Mouse (Mus musculus) megakaryocyte, embryonic 14.5 days (primary cell): ENCODE measurements around the gene Mob3b.

ENCODE experiments used
- FLI1 ChIP-seq: IDR thresholded peaks from 2 replicates; pipeline ENCODE4 v1.6.1; 2012; ENCODE audit warnings: low read length, inconsistent platforms, mixed read lengths
- GATA1 ChIP-seq: IDR thresholded peaks from 3 replicates; pipeline ENCODE4 v1.6.1; 2012; ENCODE audit warnings: mixed read lengths, low read length, inconsistent platforms, borderline replicate concordance

DNA sequence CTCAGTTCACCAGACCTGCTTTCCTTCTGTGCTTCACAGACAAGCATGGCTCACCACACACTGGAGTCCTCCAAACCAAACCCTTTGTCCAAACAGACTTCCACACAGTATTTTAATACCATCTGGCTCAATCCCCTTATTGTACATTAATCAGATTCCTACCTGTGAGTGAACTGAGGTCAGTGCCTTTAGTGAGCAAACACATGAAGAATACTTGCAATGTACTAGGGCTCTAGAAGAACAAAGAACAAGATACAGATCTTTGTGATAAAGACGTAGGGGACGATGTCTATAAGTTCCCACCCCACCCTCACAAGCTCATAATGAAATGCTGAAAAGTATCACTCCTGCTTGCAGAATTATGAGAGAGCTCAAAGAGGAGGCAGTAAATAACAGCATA lies 38.4 kb downstream of the Mob3b start:
- TF ChIP-seq FLI1 (no peak), GATA1 (no peak)
